Mouse (Mus musculus) lung, postnatal 0 days (tissue): ENCODE data around the gene Tmem43.

Experiments used
- CTCF ChIP-seq: IDR thresholded peaks from 2 replicates; pipeline ENCODE4 v1.5.1; 2016; ENCODE audit warnings: antibody characterized with exemption, mild to moderate bottlenecking
- EP300 ChIP-seq: IDR thresholded peaks from 2 replicates; pipeline ENCODE4 v1.6.1; 2016; ENCODE audit warnings: antibody characterized with exemption, mild to moderate bottlenecking, control low read depth

- TF ChIP-seq EP300 (no peak), CTCF (no peak)
These were observed 23.9 kb upstream of the Tmem43 start for GRCm38 (mm10) chr6:91449472-91450225.
